ENCODE assay signal across 9 mouse cellular contexts in the genomic region with DNA sequence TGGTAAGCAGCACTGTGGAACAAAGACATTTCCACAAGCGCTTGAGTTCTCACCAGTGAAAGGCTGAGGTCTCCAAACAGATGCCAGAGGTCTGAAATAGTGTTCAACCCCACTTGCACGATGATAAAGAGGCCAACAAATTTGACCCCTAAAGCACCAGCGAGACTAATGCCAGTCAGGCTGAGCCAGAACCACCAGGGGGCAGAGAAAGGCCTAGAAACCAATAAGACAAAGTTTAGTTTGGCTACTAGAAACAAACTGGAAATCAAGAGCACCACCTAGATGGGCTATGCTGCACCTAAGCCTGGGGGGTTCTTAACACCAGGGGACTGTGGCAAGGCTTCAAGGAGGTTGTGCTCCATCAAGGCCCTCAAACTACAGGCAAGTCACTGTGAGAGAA. TPM values are rescaled to one million over a fixed set of nuclear protein-coding genes. Genes with fewer than 3 reads are reported as not detected.
DNase-seq lines count a peak whose midpoint lies in the region; ATAC-seq and TF ChIP-seq lines count a peak whose summit lies in the region.
"Had no signal": no experiment of that assay in that cellular context is flagged by ENCODE, and none has a peak within 500 bp of the region (broad histone marks: within the 10 kb centered on the region; RNA-seq: fewer than 3 reads in every experiment).

No protein-coding gene starts in this region.

- no peak overlapping the region for H3K4me3 ChIP-seq in testis, adult 2 months (ENCODE audit: control insufficient read depth, low read depth, low read length)
- no peak overlapping the region for H3K4me3 ChIP-seq in embryonic facial prominence, embryonic 14.5 days (ENCODE audit: low read depth, low read length)
- H3K4me3 ChIP-seq: limb, embryonic 12.5 days had no signal

- H3K9ac ChIP-seq in embryonic facial prominence, embryonic 14.5 days (ENCODE audit: low read depth, low read length) = no peak overlapping the region
- H3K9ac ChIP-seq: limb, embryonic 12.5 days had no signal

- DNase-seq in heart, postnatal 14 days = peak; percentile 18 to 46
- no peak for DNase-seq in heart, adult 9 months (ENCODE audit: low spot score in 2 of 2)
- DNase-seq in testis, postnatal 14 days (ENCODE audit: low spot score) = no peak
- DNase-seq in embryonic facial prominence, embryonic 14.5 days (ENCODE audit: low spot score) = peak; percentile 17
- DNase-seq in gastrocnemius, adult 8-10 months (ENCODE audit: low spot score in 2 of 2) = no peak
- no peak for DNase-seq in frontal cortex, postnatal 14 days (ENCODE audit: low spot score in 2 of 2)

- peaks cover 4% of the 10 kb centered on the region for H3K36me3 ChIP-seq in testis, adult 2 months (ENCODE audit: control insufficient read depth, insufficient read depth, low read length)
- peaks cover 40% of the 10 kb centered on the region; the same call in 1 of the 2 replicates for H3K36me3 ChIP-seq in embryonic facial prominence, embryonic 14.5 days (ENCODE audit: control insufficient read depth, insufficient read depth, low read length)

- no peak for TF ChIP-seq POLR2A in testis, adult 2 months (IDR thresholded peaks at IDR 0.05; ENCODE audit: control insufficient read depth, low read depth, low read length)

- H3K4me2 ChIP-seq in embryonic facial prominence, embryonic 14.5 days (ENCODE audit: low read depth, low read length) = no peak overlapping the region
- H3K4me2 ChIP-seq: limb, embryonic 12.5 days had no signal

- no peak for ATAC-seq in embryonic facial prominence, embryonic 14.5 days (ENCODE audit: low read depth)
- ATAC-seq in megakaryocyte, adult 5-6 weeks (ENCODE audit: poor library complexity, severe bottlenecking) = 0 out of 2 replicates have a peak, but pooled peaks have one; percentile 60

- TF ChIP-seq CTCF in testis, adult 2 months (IDR thresholded peaks at IDR 0.05; ENCODE audit: control insufficient read depth, insufficient read depth, insufficient replicate concordance, low read depth, low read length) = no peak; the same call in 1 of the 2 replicates

- intact Hi-C loops in heart, postnatal 14 days (cut with DNase I) = loop anchor here (5.0 kb wide), 2 partner anchors 106 to 201 kb away; partner anchors contain the start of gene Noxred1

- H3K4me1 ChIP-seq in testis, adult 2 months (ENCODE audit: control insufficient read depth, insufficient read depth, low read length) = no peaks in the 10 kb centered on the region
- H3K4me1 ChIP-seq in embryonic facial prominence, embryonic 14.5 days (ENCODE audit: control insufficient read depth, insufficient read depth, low read length) = no peaks in the 10 kb centered on the region
- H3K4me1 ChIP-seq: limb, embryonic 12.5 days had no signal

- no peaks in the 10 kb centered on the region for H3K27me3 ChIP-seq in testis, adult 2 months (ENCODE audit: control insufficient read depth, insufficient read depth, low read length)
- H3K27me3 ChIP-seq in embryonic facial prominence, embryonic 14.5 days (replicated peaks; ENCODE audit: control insufficient read depth, insufficient read depth, low read length) = no peaks in the 10 kb centered on the region
- H3K27me3 ChIP-seq: limb, embryonic 12.5 days had no signal

- H3K27ac ChIP-seq in testis, adult 2 months (ENCODE audit: control insufficient read depth, insufficient read depth, low read depth, low read length) = peak overlapping the region; percentile 54; the same call in 1 of the 2 replicates
- H3K27ac ChIP-seq in embryonic facial prominence, embryonic 14.5 days (replicated peaks; ENCODE audit: low read depth, low read length) = no peak overlapping the region
- H3K27ac ChIP-seq: limb, embryonic 12.5 days had no signal

- 73% methylated on average over 3 of the region's 3 CpGs for WGBS in embryonic facial prominence, embryonic 14.5 days

- no peaks in the 10 kb centered on the region for H3K9me3 ChIP-seq in embryonic facial prominence, embryonic 14.5 days (ENCODE audit: control insufficient read depth, low read length)
- H3K9me3 ChIP-seq: limb, embryonic 12.5 days had no signal

RNA-seq across cellular contexts. Expression of gene Gstz1, which starts 15.3 kb away (rescaled TPM):
- 10 to 100 TPM; 48.1 to 53.0 TPM for total RNA-seq in heart, postnatal 14 days (2021)
- polyA plus RNA-seq in testis, adult 2 months (2012; rRNA removed) = 76.4 and 81.4 TPM in 2 replicates
- 34.3 and 34.7 TPM in 2 replicates for polyA plus RNA-seq in embryonic facial prominence, embryonic 14.5 days (2014; fragmentation: Nextera tagmentation; extraction: Ambion mirVana)
- total RNA-seq in megakaryocyte, adult 5-6 weeks (2015) = 9.7 and 10.6 TPM in 2 replicates
- total RNA-seq in megakaryocyte, adult 5-6 weeks (2017) = 8.5 and 11.6 TPM in 2 replicates
- 10 to 100 TPM; 32.8 to 41.0 (median 38.3) TPM for total RNA-seq in gastrocnemius, adult 8-10 months (2022)

RNA-seq across cellular contexts. Expression of gene Pomt2, which starts 16.1 kb away (rescaled TPM):
- 10 to 100 TPM; 11.5 to 11.9 TPM for total RNA-seq in heart, postnatal 14 days (2021)
- polyA plus RNA-seq in testis, adult 2 months (2012; rRNA removed) = 66.1 and 69.6 TPM in 2 replicates
- 18.5 and 21.3 TPM in 2 replicates for polyA plus RNA-seq in embryonic facial prominence, embryonic 14.5 days (2014; fragmentation: Nextera tagmentation; extraction: Ambion mirVana)
- 3.6 and 3.9 TPM in 2 replicates for total RNA-seq in megakaryocyte, adult 5-6 weeks (2015)
- total RNA-seq in megakaryocyte, adult 5-6 weeks (2017) = 3.1 and 3.3 TPM in 2 replicates
- total RNA-seq in gastrocnemius, adult 8-10 months (2022) = 1 to 10 TPM; 4.2 to 7.0 (median 4.9) TPM

RNA-seq across cellular contexts. Expression of gene Ngb, which starts 29.3 kb away (rescaled TPM):
- not detected for total RNA-seq in heart, postnatal 14 days (2021)
- polyA plus RNA-seq in testis, adult 2 months (2012; rRNA removed) = 1.5 and 2.0 TPM in 2 replicates
- polyA plus RNA-seq in embryonic facial prominence, embryonic 14.5 days (2014; fragmentation: Nextera tagmentation; extraction: Ambion mirVana) = 0.24 and 0.33 TPM in 2 replicates
- not detected in 2 replicates for total RNA-seq in megakaryocyte, adult 5-6 weeks (2015)
- total RNA-seq in megakaryocyte, adult 5-6 weeks (2017) = not detected in 2 replicates
- total RNA-seq in gastrocnemius, adult 8-10 months (2022) = not detected

Comparison
In these comparisons a context has a peak if more than half of its experiments do, and no peak if none do; other contexts are left out.
1. DNase-seq: peak in heart, postnatal 14 days (2 of 2) and embryonic facial prominence, embryonic 14.5 days (single experiment); none in heart, adult 9 months (0 of 2), testis, postnatal 14 days (single experiment), gastrocnemius, adult 8-10 months (0 of 2) and frontal cortex, postnatal 14 days (0 of 2).